Mouse (Mus musculus) erythroblast, adult 5-6 weeks (primary cell): ENCODE results near the gene Sytl3. TPM values are rescaled to one million over a fixed set of nuclear protein-coding genes. Genes with fewer than 3 reads are reported as not detected.

ENCODE experiments used
- ATAC-seq: replicated peaks from 2 replicates; pipeline ENCODE4 v1.8.0; 2016; ENCODE audit warnings: moderate number of reproducible peaks, mild to moderate bottlenecking, moderate TSS enrichment, inconsistent platforms; ENCODE audit not compliant: poor library complexity, low FRiP score, severe bottlenecking
- total RNA-seq, 2 experiments: library from RNA; stranded (forward) in 1 of 2; stranded (reverse) in 1 of 2; fragments of 150-400 nt in 1 of 2; fragments of 200-764, 138-1000 nt in 1 of 2; gene quantifications; 2 replicates each; pipeline versions ENCODE4 v1.2.3 to v1.2.4; 2015 to 2017; ENCODE audit warnings: low replicate concordance in 2 of 2

Sytl3 gene
- total RNA-seq, 2 experiments from 2014 or later, result 3.3 TPM; not detected in 1

DNA sequence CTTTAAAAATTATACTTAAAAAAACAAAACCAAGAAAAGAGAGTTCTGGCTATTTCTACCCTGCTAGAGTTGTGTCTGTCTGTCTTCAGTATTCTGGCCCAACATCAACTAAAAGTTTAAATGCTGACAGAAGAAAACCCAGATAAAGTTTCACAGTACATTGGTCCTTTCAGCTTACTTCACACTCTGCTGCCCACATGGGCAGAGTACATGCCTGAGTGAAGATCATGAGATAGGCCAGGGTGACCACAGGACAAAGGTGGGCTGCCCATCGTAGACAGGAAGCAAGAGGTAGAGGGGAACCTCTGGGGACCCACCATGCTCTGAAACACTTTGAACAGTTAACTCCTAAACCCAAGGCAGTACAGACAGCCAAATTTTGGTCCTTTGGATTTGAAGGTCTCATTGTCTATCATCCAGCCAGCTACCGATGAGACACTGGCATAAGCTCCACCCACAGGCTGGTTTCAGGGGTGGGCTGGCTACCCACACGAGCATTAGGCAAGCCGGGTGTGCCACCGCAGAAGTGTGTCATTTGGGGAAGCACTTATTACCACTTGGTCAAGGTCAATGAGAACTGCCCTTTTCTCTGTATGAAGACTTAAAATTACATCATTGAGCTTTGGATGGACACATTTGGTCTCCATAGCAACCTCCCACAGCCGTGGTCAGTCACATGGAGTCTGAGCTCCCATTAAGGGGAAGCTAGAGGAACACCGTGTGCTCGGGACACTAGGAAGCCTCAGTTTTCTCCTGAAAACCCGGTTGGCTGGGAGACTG lies 87.7 kb downstream of the Sytl3 start:
- ATAC-seq, result no peak

DNA sequence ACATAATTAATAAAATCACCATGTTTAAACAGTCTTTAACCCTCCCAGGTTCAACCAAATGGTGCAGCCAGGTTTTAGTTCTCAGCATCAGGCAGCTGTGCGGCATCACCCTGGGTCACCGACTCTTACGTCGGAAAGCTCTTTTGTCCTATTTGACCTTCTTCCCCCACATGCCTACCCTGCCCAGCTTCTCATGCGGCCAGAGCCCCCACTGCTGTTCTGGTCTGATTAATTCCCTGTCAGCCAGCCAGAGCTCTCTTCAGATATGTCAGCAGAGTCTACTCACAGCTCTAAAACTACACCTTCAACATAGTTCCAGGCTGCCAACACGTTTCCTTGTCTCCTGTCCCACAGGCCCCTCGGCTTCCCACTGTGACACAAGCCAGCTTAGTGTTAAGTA lies 88.6 kb downstream of the Sytl3 start:
- ATAC-seq, result no peak

DNA sequence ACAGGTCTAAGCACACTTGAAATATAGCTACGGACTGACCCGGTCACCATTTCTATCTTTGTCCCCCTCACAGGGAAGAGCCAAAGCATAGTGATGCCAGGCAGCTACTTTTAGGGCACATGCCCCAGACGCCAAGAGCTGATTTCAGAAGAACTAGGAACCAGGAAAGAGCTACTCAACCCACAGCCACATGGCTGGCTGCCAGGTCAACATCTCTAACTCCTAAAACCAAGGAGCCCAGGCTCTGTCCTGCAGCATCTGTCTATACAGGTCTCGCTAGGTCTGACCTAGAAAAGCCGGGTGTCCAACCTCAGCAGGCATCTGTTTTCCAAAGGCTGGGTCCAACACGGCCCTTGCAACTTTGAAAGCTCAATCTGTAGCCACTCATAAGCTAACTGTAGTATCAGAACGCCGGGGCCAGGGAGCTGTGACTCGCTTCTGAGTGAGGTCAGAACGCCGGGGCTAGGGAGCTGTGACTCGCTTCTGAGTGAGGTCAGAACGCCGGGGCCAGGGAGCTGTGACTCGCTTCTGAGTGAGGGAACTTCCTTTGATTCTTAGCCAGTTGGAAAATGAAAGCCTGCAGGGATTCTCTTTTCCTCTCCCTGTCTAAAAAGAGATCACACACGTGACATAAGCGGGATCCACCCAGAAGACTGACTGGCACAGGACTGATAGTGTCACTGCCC lies 90.0 kb downstream of the Sytl3 start:
- ATAC-seq, result no peak

- ATAC-seq, result no peak
Measured at GRCm38 (mm10) chr17:6751221-6751859, 92.4 kb downstream of the Sytl3 start.

- ATAC-seq, result no peak
Measured at GRCm38 (mm10) chr17:6752375-6752774, 93.5 kb downstream of the Sytl3 start.

GRCm38 (mm10) chr17:6755176-6755575 lies 96.3 kb downstream of the Sytl3 start:
- ATAC-seq, result no peak

DNA sequence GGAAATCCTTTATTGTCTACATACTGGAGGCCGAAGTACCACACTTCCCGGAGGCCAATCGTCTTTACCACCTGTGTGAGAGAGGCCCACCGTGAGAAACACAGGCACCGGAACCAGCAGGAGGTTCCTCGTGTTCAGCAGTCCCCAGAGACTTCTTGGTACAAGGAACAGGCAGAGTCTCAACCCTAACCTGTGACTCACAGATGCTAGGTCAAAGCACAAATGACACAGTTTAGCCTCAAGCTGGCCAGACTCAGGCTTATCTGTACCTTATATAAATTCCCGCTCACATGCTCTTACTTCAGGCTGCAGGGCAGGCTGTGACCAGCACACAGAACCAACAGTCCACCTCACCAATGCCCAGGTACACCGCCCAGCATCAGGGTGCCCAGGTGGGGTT lies 97.0 kb downstream of the Sytl3 start:
- no peak for ATAC-seq

- ATAC-seq, result no peak; the same call in 1 of the 2 replicates
Measured at GRCm38 (mm10) chr17:6757902-6758301, 99.0 kb downstream of the Sytl3 start.

DNA sequence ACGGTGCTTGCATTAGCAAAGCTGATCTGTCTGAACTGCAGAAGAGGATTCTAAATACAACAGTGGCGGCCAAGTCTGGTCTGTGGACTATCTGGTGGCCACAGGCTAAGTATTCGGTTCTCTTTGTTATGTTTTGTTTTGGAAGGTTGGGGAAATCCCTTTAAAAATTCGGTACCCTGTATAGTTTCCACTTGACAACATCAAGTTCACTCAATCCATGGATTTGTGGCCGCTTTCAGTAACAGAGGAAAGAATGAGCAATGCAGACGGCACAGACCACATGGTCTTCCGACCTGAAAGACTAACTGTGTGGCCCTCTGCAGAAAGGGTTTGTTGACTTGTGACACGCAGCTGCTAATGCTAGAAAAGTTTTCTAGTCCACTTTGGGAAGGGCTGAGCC lies 100.0 kb downstream of the Sytl3 start:
- ATAC-seq, result no peak

DNA sequence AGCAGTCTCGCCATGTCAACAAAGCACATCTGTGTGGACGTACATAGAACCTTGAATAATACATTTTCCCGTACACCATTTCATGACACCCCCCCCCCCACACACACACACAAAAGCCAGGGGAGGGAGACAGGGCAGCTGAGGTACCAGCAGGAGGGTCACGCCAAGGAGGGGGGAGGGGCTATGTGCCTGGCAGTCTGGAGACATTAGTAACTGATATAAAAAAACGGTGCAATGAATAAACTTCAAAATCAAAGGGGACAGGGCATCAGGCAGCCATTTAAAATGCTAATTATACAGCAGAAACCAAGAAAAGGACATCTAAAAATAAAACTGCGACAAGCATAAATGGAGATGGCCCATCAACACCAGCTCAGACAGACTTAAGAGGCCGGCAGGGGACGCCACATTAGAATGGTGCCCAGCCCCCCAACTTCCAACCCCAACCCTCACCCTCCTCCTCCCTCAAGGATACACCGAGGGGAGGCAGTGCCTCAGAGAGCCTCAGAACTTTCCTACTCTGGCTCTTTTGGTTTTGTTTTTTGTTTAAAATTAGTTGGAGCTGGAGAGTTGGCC lies 100.9 kb downstream of the Sytl3 start:
- ATAC-seq, result no peak

DNA sequence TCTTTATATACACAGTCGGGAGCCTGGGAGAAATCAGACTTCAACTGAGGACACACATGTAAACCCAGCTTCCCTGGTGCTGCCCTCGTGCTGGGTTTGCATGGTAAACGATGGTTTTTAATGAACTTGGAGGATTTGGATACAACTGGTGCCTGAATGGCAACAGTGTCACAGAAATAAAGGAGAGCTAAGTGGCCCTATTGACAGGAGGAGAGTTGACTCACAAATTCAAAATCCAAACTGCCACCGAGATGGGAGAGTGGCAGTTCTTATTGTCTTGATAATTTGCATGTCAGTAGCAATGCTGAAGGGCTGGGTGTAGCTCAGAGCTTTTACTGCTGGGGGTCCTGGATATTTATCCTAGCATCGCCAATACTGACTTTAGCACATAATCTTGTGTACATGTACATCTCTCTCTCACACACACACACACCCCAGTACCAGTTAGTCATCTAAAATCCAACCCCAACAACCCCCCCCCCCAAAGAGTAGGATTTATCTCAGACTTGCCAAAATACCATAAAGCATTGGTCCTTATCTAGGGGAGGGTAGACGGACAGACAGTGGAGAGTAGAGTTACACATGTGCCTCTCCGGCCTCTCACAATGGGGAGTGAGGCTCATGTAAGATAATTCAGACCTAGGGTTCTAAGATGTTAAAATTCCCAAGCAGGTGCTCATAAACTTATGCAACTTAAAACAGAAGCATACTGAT lies 104.8 kb downstream of the Sytl3 start:
- ATAC-seq, result no peak

DNA sequence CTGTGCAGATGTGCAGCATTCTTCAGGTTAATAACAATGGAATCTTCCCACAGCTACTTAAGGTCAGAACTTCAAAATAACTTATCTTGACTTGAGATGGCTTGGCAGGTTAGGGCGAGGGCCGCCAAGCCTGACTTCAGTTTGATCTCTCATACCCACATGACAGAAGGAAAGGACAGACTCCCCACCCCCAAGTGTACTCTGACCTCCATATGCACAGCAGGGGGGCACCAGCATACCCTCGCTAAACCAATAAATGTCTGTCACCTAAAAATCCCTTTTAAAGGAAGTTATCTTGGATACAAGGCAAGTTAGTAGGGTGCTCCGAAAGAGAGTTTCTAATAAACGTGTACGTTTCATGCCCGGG lies 105.3 kb downstream of the Sytl3 start:
- no peak for ATAC-seq

DNA sequence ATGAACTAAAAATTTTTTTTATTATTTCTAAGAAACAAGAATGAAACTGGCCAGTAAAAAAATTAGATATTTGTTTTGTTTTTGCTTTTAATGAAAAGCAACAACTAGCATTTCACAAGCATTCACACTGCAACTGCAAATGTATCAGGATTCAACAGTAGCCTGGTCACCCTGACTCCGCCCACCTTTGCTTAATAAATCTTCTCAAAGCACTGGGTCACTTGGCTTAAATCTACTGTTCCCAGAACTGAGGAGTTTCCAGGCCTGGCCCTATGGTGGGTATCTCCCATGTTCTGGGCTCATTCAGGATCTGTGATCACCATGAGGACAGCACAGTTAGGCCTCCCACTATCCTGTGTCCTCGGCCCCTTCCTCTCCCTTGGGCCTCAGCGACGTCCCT lies 105.8 kb downstream of the Sytl3 start:
- no peak for ATAC-seq

GRCm38 (mm10) chr17:6765886-6766285 lies 107.0 kb downstream of the Sytl3 start:
- no peak for ATAC-seq

- no peak for ATAC-seq
Measured at GRCm38 (mm10) chr17:6766823-6767222, 107.9 kb downstream of the Sytl3 start.

DNA sequence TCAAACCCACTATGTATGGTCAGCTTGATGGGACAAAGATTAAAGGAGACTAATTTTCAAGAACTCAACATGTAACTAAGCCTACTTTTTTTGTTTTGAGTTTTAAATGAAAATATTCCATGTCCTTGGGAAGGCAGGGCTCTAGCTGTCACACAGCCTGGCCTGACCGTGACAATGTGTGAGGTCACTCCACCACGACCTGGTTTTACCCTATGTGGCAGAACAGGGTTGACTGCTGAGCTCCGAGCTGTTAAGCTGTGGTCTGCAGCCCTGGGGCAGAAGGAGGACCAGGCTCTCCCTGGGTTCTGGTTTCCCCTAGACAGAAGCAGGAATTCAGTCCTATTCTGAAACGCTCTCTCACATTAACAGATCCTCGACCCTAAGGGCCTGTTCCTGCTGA lies 108.9 kb downstream of the Sytl3 start:
- ATAC-seq, result no peak

GRCm38 (mm10) chr17:6768301-6768788 lies 109.5 kb downstream of the Sytl3 start:
- ATAC-seq, result no peak

GRCm38 (mm10) chr17:6769602-6770001 lies 110.7 kb downstream of the Sytl3 start:
- no peak for ATAC-seq

DNA sequence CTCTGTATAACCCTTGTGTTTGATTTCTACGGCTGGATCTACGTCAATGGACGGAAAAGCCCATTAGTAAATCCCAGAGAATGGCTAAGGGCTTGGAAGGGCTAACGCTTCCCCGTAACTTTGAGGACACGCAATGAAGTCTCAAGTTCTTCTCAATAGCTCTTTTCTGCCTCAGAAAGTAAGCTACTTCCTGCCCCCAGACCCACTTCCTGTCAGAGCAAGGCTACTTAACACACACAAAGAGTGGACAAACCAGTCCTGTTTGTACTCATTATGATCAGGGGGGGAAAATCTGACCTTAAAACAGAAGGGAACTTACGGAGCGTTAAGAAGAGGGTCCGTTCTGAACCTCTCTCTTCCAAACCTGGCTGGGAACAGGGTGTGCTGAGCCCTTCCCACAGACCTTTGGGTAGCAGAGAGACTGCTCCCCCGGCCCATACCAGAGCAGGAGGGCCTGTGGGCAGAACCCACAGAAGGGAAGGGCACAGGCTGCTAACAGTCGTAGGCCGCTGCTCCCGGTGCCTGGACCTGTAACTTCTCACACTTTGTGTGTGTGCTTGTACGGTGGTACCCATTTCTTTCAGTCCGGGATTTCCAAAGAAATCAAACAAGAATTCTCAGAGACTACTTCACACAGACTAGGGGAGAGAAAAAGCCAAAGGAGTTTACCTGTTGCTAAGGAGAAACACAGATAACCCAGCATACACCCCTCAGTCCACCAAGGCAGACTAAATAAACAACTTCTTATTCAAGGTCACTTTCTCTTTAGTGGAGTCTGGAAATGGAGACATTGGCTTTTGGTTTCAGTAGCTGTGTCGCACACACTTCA lies 113.0 kb downstream of the Sytl3 start:
- ATAC-seq, result no peak
